Mouse (Mus musculus): ENCODE measurements around the gene Scrn3. TPM values are rescaled to one million over a fixed set of nuclear protein-coding genes. Genes with fewer than 3 reads are reported as not detected.

Gene Scrn3
- polyA plus RNA-seq, 1 experiment, result 3.0 TPM

GRCm38 (mm10) chr2:73277021-73277708 lies 35.2 kb upstream of the Scrn3 start:
- H3K27me3 ChIP-seq (ENCODE audit: control insufficient read depth, insufficient read depth, low read length), result peaks cover 13% of the 10 kb centered on the region
- H3K36me3 ChIP-seq (ENCODE audit: control insufficient read depth, insufficient read depth, low read length), result no peaks in the 10 kb centered on the region
- no peak overlapping the region for H3K27ac ChIP-seq (ENCODE audit: control insufficient read depth, insufficient read depth, low read depth, low read length)

GRCm38 (mm10) chr2:73277709-73278075 lies 34.7 kb upstream of the Scrn3 start:
- peaks cover 13% of the 10 kb centered on the region for H3K27me3 ChIP-seq (ENCODE audit: control insufficient read depth, insufficient read depth, low read length)
- peaks cover 25% of the 10 kb centered on the region for H3K4me1 ChIP-seq (ENCODE audit: control insufficient read depth, insufficient read depth, low read length)
- no peak overlapping the region for H3K27ac ChIP-seq (ENCODE audit: control insufficient read depth, insufficient read depth, low read depth, low read length)
- peak overlapping the region; percentile 48 for H3K4me3 ChIP-seq (ENCODE audit: control insufficient read depth, low read depth, low read length)
- no peaks in the 10 kb centered on the region for H3K36me3 ChIP-seq (ENCODE audit: control insufficient read depth, insufficient read depth, low read length)
- TF ChIP-seq CTCF (IDR thresholded peaks at IDR 0.05; ENCODE audit: control insufficient read depth, insufficient read depth, insufficient replicate concordance, low read depth, low read length) (no peak), POLR2A (IDR thresholded peaks at IDR 0.05; ENCODE audit: control insufficient read depth, low read depth, low read length) (no peak)

More at GRCm38 (mm10) chr2:73277021-73277708, 35.2 kb upstream of the Scrn3 start:
- Histone ChIP-seq H3K4me1 (ENCODE audit: control insufficient read depth, insufficient read depth, low read length) (peaks cover 28% of the 10 kb centered on the region), H3K4me3 (ENCODE audit: control insufficient read depth, low read depth, low read length) (peak overlapping the region; percentile 48)
- TF ChIP-seq CTCF (IDR thresholded peaks at IDR 0.05; ENCODE audit: control insufficient read depth, insufficient read depth, insufficient replicate concordance, low read depth, low read length) (no peak), POLR2A (IDR thresholded peaks at IDR 0.05; ENCODE audit: control insufficient read depth, low read depth, low read length) (no peak)

- Histone ChIP-seq H3K27ac (ENCODE audit: control insufficient read depth, insufficient read depth, low read depth, low read length) (no peak overlapping the region), H3K27me3 (ENCODE audit: control insufficient read depth, insufficient read depth, low read length) (peaks cover 13% of the 10 kb centered on the region), H3K36me3 (ENCODE audit: control insufficient read depth, insufficient read depth, low read length) (no peaks in the 10 kb centered on the region), H3K4me1 (ENCODE audit: control insufficient read depth, insufficient read depth, low read length) (peaks cover 20% of the 10 kb centered on the region), H3K4me3 (ENCODE audit: control insufficient read depth, low read depth, low read length) (no peak overlapping the region)
- no peak for TF ChIP-seq POLR2A (IDR thresholded peaks at IDR 0.05; ENCODE audit: control insufficient read depth, low read depth, low read length)
- peak; percentile 80; the same call in 1 of the 2 replicates for TF ChIP-seq CTCF (IDR thresholded peaks at IDR 0.05; ENCODE audit: control insufficient read depth, insufficient read depth, insufficient replicate concordance, low read depth, low read length)
Measured at GRCm38 (mm10) chr2:73278131-73278854, 34.1 kb upstream of the Scrn3 start.

- H3K4me1 ChIP-seq (ENCODE audit: control insufficient read depth, insufficient read depth, low read length), result peaks cover 20% of the 10 kb centered on the region
- H3K36me3 ChIP-seq (ENCODE audit: control insufficient read depth, insufficient read depth, low read length), result no peaks in the 10 kb centered on the region
- no peak overlapping the region; the same call in 1 of the 2 replicates for H3K4me3 ChIP-seq (ENCODE audit: control insufficient read depth, low read depth, low read length)
- peaks cover 13% of the 10 kb centered on the region for H3K27me3 ChIP-seq (ENCODE audit: control insufficient read depth, insufficient read depth, low read length)
- no peak overlapping the region for H3K27ac ChIP-seq (ENCODE audit: control insufficient read depth, insufficient read depth, low read depth, low read length)
- no peak for TF ChIP-seq POLR2A (IDR thresholded peaks at IDR 0.05; ENCODE audit: control insufficient read depth, low read depth, low read length)
- no peak for TF ChIP-seq CTCF (IDR thresholded peaks at IDR 0.05; ENCODE audit: control insufficient read depth, insufficient read depth, insufficient replicate concordance, low read depth, low read length)
Measured at GRCm38 (mm10) chr2:73278869-73279268, 33.5 kb upstream of the Scrn3 start.

DNA sequence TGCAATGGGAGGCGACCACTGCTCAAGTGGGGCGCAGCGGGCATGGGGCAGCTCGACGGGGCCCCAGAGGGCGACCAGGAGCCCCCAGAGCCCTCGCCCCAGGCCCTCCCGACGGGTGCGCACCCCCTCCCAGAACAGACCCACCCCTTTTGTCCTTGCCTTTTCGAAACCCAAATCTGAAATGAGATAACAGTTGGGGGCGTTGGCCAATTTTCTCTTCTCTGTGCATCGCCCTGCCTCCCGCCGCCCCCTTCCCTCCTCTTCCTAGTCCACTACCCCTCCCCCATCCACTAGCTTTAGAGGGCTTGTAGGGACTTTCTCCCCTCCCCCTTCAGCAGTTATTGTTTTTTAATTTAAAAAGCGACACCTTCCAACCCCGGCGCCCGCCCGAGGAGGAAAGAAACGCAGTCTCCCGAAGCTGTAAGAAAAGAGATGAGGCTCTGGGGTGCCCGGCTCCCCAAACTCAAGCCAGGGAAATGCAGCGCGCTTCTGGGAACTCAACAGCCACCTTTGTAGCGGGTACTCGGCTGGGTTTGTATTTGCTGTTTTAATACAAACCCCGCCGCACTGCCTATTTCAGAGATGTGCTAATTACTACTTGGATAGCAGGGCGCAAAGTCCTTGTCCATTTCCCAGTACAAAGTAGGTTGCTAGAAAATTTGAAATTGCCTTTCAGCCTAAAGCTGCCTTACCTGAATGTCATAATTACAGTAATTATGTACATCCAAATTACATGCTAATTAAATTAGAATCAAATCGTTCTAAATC lies 32.9 kb upstream of the Scrn3 start:
- Histone ChIP-seq H3K36me3 (ENCODE audit: control insufficient read depth, insufficient read depth, low read length) (no peaks in the 10 kb centered on the region), H3K27ac (ENCODE audit: control insufficient read depth, insufficient read depth, low read depth, low read length) (no peak overlapping the region), H3K4me1 (ENCODE audit: control insufficient read depth, insufficient read depth, low read length) (peaks cover 14% of the 10 kb centered on the region), H3K4me3 (ENCODE audit: control insufficient read depth, low read depth, low read length) (no peak overlapping the region; the same call in 1 of the 2 replicates), H3K27me3 (ENCODE audit: control insufficient read depth, insufficient read depth, low read length) (peaks cover 11% of the 10 kb centered on the region)
- TF ChIP-seq CTCF (IDR thresholded peaks at IDR 0.05; ENCODE audit: control insufficient read depth, insufficient read depth, insufficient replicate concordance, low read depth, low read length), result no peak
- no peak for TF ChIP-seq POLR2A (IDR thresholded peaks at IDR 0.05; ENCODE audit: control insufficient read depth, low read depth, low read length)

DNA sequence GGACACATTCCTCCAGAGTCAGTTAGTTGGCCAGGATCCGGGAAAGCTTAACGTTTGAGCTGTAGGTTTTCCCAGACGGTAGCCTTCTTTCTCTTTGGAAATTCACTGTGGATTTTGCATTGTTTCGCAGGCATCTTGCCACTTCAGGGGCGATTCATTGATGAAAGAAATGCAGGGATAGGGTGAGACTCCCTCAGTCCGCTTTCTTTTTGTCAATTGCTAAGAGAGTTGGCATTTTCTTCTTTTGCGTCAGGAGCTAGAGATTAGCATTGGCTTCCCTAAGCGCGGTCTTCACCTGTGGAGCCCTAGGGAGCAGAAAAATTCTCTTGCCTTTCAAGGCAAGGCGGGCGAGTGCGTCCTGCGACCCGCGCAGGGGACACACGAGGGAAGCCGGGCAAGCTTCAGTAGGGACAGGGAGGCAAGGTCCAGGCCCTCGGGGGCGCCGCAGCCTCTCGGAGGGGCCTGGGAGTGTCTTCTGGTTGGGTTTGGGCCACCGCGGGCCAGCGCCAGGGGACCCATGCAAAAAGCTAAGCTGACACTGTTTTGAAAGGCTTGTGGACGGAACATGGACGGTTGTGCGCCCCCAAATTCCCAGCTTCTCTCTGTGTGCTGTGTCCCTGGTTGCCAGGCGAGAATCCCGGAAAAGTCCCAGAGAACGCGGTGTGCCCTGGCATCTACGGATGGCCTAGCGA lies 31.9 kb upstream of the Scrn3 start:
- H3K27ac ChIP-seq (ENCODE audit: control insufficient read depth, insufficient read depth, low read depth, low read length), result no peak overlapping the region
- H3K27me3 ChIP-seq (ENCODE audit: control insufficient read depth, insufficient read depth, low read length), result peaks cover 8% of the 10 kb centered on the region
- H3K4me1 ChIP-seq (ENCODE audit: control insufficient read depth, insufficient read depth, low read length), result peaks cover 11% of the 10 kb centered on the region
- TF ChIP-seq POLR2A (IDR thresholded peaks at IDR 0.05; ENCODE audit: control insufficient read depth, low read depth, low read length) (no peak), CTCF (IDR thresholded peaks at IDR 0.05; ENCODE audit: control insufficient read depth, insufficient read depth, insufficient replicate concordance, low read depth, low read length) (no peak)
- no peaks in the 10 kb centered on the region for H3K36me3 ChIP-seq (ENCODE audit: control insufficient read depth, insufficient read depth, low read length)
- peak overlapping the region; percentile 20 for H3K4me3 ChIP-seq (ENCODE audit: control insufficient read depth, low read depth, low read length)

All from testis, adult 2 months (tissue).